Mouse (Mus musculus) adrenal gland, postnatal 4 days (tissue): ENCODE results near the gene Rab33b. TPM values are rescaled to one million over a fixed set of nuclear protein-coding genes. Genes with fewer than 3 reads are reported as not detected.
"Not testable (repeated sequence)": the region's sequence is repeated elsewhere in the genome, so short reads cannot be mapped to it uniquely, and the experiment has no call there.

Experiments used
- DNase-seq, 2 experiments: peaks; one replicate each; pipeline ENCODE4 v3.0.0; 2021 to 2022; ENCODE audit warnings: low spot score in 2 of 2, mixed read lengths in 2 of 2
- long read RNA-seq, 2 experiments: library from polyadenylated mRNA; stranded (forward); transcript quantifications; one replicate each; pipeline ENCODE4 v2.0.0; 2021
- total RNA-seq, 2 experiments: library from RNA; stranded (reverse); gene quantifications; 2 replicates each; pipeline ENCODE4 v1.2.3; 2021

Gene Rab33b
- 10 to 100 TPM; 18.3 to 19.9 TPM for total RNA-seq
- long read RNA-seq, experiment 1, transcript Rab33b-201 (2 exons, 3,492 nt) = major isoform, 18 of 20 reads
- long read RNA-seq, experiment 1, partial matches to known transcripts = 0 of 20 reads
- long read RNA-seq, experiment 1, other reads (novel, unspliced or antisense) = 2 of 20 reads
- long read RNA-seq, experiment 2, transcript Rab33b-201 (2 exons, 3,492 nt) = major isoform, 26 of 31 reads
- long read RNA-seq, experiment 2, partial matches to known transcripts = 0 of 31 reads
- long read RNA-seq, experiment 2, other reads (novel, unspliced or antisense) = 2 of 31 reads

GRCm38 (mm10) chr3:51483741-51484359 is at the start of gene Rab33b:
Rab33b (plus strand) TSS chr3:51483920.
- DNase-seq = peak; percentile 92 to 95

GRCm38 (mm10) chr3:51434364-51434763 is 49.4 kb upstream of the Rab33b start:
- not testable (repeated sequence) for DNase-seq

- DNase-seq = no peak
Observed at GRCm38 (mm10) chr3:51434871-51435595, 48.7 kb upstream of the Rab33b start.

- no peak for DNase-seq
Observed at GRCm38 (mm10) chr3:51468530-51468929, 15.2 kb upstream of the Rab33b start.

- DNase-seq = no peak
Observed at GRCm38 (mm10) chr3:51475706-51476105, 8.0 kb upstream of the Rab33b start.

- DNase-seq = no peak
Observed at GRCm38 (mm10) chr3:51479893-51480292, 3.8 kb upstream of the Rab33b start.

- DNase-seq = no peak
Observed at GRCm38 (mm10) chr3:51481059-51481458, 2.7 kb upstream of the Rab33b start.

- no peak for DNase-seq
Observed at GRCm38 (mm10) chr3:51481881-51482280, 1.8 kb upstream of the Rab33b start.

- no peak for DNase-seq
Observed at GRCm38 (mm10) chr3:51482781-51483180, 939 bp upstream of the Rab33b start.

- DNase-seq = no peak
Observed at GRCm38 (mm10) chr3:51484370-51484769, 650 bp downstream of the Rab33b start.

- no peak for DNase-seq
Observed at GRCm38 (mm10) chr3:51485347-51485746, 1.6 kb downstream of the Rab33b start.

- no peak for DNase-seq
Observed at GRCm38 (mm10) chr3:51486491-51487195, 2.9 kb downstream of the Rab33b start.

- no peak for DNase-seq
Observed at GRCm38 (mm10) chr3:51490088-51490753, 6.5 kb downstream of the Rab33b start.

- no peak for DNase-seq
Observed at GRCm38 (mm10) chr3:51493272-51493838, 9.6 kb downstream of the Rab33b start.

- DNase-seq = no peak
Observed at GRCm38 (mm10) chr3:51494466-51494865, 10.7 kb downstream of the Rab33b start.

GRCm38 (mm10) chr3:51495646-51496045 is 11.9 kb downstream of the Rab33b start:
- no peak for DNase-seq

GRCm38 (mm10) chr3:51497978-51498377 is 14.3 kb downstream of the Rab33b start:
- no peak for DNase-seq

- no peak for DNase-seq
Observed at GRCm38 (mm10) chr3:51498659-51499058, 14.9 kb downstream of the Rab33b start.

GRCm38 (mm10) chr3:51499876-51500275 is 16.2 kb downstream of the Rab33b start:
- no peak for DNase-seq

GRCm38 (mm10) chr3:51504385-51504952 is 20.7 kb downstream of the Rab33b start:
- no peak for DNase-seq
